Mouse (Mus musculus) neural tube, embryonic 14.5 days (tissue): ENCODE data around the gene Ogfod2. TPM values are rescaled to one million over a fixed set of nuclear protein-coding genes. Genes with fewer than 3 reads are reported as not detected.

ENCODE experiments used
- ATAC-seq: fragments of 200-750 bp; cut with Nextera tagmentation; 2 replicates; pipeline ENCODE4 v1.8.0; 2017; ENCODE audit warnings: low read depth, mild to moderate bottlenecking, moderate TSS enrichment, moderate library complexity
- H3K27ac ChIP-seq: fragments of 300-500 bp; sonication (generic); 2 replicates; pipeline ENCODE4 v1.5.1; 2014; ENCODE audit warnings: low read depth, mild to moderate bottlenecking, control low read depth, low read length, moderate library complexity, mixed read lengths
- H3K27me3 ChIP-seq: fragments of 300-500 bp; sonication (generic); 2 replicates; pipeline ENCODE4 v1.6.1; 2014; ENCODE audit warnings: low read length; ENCODE audit not compliant: control insufficient read depth, insufficient read depth
- H3K36me3 ChIP-seq: fragments of 300-500 bp; sonication (generic); 2 replicates; pipeline ENCODE4 v1.6.1; 2014; ENCODE audit warnings: low read length, mixed read lengths; ENCODE audit not compliant: control insufficient read depth, insufficient read depth
- H3K4me1 ChIP-seq: fragments of 300-500 bp; sonication (generic); 2 replicates; pipeline ENCODE4 v1.6.1; 2014; ENCODE audit warnings: low read length; ENCODE audit not compliant: control insufficient read depth, insufficient read depth
- H3K4me2 ChIP-seq: fragments of 300-500 bp; sonication (generic); 2 replicates; pipeline ENCODE4 v1.6.1; 2014; ENCODE audit warnings: mild to moderate bottlenecking, low read depth, low read length, control low read depth
- H3K4me3 ChIP-seq: fragments of 300-500 bp; sonication (generic); 2 replicates; pipeline ENCODE4 v1.5.1; 2014; ENCODE audit warnings: low read depth, low read length, control low read depth, mixed read lengths
- H3K9ac ChIP-seq: fragments of 300-500 bp; sonication (generic); replicated peaks from 2 replicates; pipeline ENCODE4 v1.6.1; 2014; ENCODE audit warnings: low read depth, mild to moderate bottlenecking, control low read depth, low read length, mixed read lengths
- H3K9me3 ChIP-seq: fragments of 300-500 bp; sonication (generic); 2 replicates; pipeline ENCODE4 v1.6.1; 2016; ENCODE audit warnings: low read length; ENCODE audit not compliant: control insufficient read depth
- WGBS: fragments of 180-500 bp; shearing (Covaris S2); extraction: QIAGEN DNeasy Blood & Tissue Kit; methylation state at CpG from one replicate; pipeline ENCODE4 v1.1.7; 2014; 5-methylcytosine and 5-hydroxymethylcytosine counted together
- polyA plus RNA-seq: library from polyadenylated mRNA; unstranded; fragments of >200 nt; fragmentation: Nextera tagmentation; extraction: Ambion mirVana; gene quantifications from 2 replicates; pipeline ENCODE4 v1.2.1, GENCODE M21; 2014

The Ogfod2 gene
- polyA plus RNA-seq, 1 experiment from 2014 or later: 25.0 TPM

DNA sequence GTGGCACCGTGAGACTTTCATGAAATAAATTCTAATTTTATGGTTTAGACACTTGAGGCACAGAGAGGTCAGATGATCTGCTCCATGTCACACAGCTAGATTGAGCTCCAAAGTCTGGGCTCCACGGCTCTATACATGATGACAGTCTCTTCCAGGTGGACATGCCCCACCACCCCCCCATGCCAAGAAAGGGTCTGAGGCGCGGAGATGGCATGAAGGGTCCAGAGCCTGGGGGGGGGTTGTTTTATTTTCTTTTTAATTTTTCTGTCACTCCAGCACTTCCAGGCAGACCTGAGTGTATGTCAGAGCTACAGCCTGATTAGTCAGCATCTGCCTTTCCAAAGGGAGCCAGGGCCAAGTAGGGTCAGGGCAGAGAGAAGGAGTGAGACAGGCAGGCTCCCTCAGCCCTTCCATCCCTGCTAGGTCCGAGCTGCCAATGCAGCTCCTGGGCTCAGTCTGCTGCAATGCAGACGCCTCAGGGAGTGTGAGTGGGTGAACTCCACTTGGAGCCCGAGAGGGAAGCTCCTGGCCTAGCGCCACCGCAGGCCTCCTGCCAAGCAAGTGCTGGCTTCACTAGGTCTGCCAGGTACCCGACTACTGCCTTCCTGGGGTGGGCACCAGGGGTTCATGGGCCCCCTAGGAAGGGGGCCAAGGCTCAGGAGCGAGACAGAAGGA is 18.8 kb upstream of the Ogfod2 start:
- Histone ChIP-seq H3K4me1 (no peaks in the 10 kb centered on the region), H3K4me2 (no peak overlapping the region), H3K9me3 (no peaks in the 10 kb centered on the region), H3K4me3 (no peak overlapping the region), H3K27ac (no peak overlapping the region), H3K36me3 (no peaks in the 10 kb centered on the region), H3K9ac (no peak overlapping the region), H3K27me3 (peaks cover 5% of the 10 kb centered on the region; the same call in 1 of the 2 replicates)
- 73% methylated on average over 11 of the region's 11 CpGs for WGBS
- ATAC-seq: no peak

DNA sequence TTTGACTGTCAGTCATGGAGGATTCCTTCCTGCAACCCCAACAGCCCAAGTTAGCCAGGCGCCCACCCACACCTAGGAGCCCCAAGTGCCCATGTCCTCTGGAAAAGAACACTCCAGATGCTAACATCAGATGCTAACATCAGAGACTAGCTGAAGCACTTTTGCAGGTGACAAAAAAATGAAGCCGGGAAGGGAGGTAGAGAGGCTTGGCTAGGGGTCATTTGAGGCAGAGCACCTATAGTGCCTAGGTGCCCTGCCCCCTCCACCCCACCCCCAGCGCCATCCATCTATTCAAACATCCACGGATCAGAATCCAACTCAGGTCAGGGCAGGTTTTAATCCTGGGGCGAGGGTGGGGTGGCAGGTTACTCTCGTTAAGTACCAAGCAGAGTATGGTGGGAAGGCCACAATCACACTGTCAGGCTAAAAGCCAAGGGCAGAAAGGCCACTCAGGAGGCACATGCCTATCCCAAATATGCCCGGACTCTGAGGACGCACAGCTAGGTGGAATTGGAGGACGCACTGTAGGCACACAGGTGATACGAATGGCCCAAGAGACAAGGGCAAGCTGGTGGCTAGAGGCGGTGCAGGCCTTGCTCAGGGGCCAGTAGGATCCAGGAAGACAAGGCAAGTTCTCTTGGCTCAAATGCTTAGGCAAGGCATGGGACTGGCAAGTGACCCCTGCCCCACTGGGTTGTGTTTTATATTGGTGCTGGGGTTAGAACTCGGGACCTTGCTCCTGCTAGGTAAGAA is 18.1 kb upstream of the Ogfod2 start:
- 91% methylated on average over 12 of the region's 12 CpGs for WGBS
- no peaks in the 10 kb centered on the region for H3K4me1 ChIP-seq
- ATAC-seq: no peak
- no peak overlapping the region for H3K4me3 ChIP-seq
- H3K9me3 ChIP-seq: no peaks in the 10 kb centered on the region
- H3K9ac ChIP-seq: 0 out of 2 replicates have a peak overlapping the region, but pooled peaks have one; percentile 11
- H3K27me3 ChIP-seq: peaks cover 5% of the 10 kb centered on the region; the same call in 1 of the 2 replicates
- H3K27ac ChIP-seq: no peak overlapping the region
- H3K4me2 ChIP-seq: 0 out of 2 replicates have a peak overlapping the region, but pooled peaks have one; percentile 64
- no peaks in the 10 kb centered on the region for H3K36me3 ChIP-seq

DNA sequence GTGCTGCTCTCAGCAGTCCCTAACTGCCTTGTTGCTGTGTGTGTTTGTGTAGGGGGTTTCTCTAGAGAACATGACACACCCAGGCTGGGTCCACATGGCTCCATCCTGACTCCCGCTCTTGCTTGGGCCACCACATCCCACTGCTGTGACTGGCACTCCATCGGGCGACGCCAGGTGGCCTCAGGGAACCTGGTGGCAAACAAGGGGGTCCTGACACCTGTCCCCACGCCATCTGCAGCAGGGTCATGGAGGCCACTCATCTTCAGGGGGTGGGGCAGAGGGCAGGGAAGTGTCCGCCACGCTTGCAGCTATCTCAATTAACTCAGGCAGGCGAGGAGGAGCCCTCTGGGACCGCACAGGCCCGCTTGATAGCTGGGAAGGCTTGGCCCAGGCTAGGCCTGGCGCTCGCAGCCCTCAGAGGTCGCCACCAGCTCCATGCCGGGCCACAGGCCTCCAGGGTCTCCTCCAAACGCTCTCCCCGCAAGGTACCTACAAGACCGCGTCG is 17.0 kb upstream of the Ogfod2 start:
- H3K4me1 ChIP-seq: no peaks in the 10 kb centered on the region
- H3K4me2 ChIP-seq: peak overlapping the region; percentile 64
- 10% methylated on average over 19 of the region's 19 CpGs for WGBS
- no peaks in the 10 kb centered on the region for H3K9me3 ChIP-seq
- H3K9ac ChIP-seq: peak overlapping the region; percentile 60
- peak; percentile 73 for ATAC-seq
- no peaks in the 10 kb centered on the region for H3K36me3 ChIP-seq
- H3K27ac ChIP-seq: no peak overlapping the region
- peak overlapping the region; percentile 47 for H3K4me3 ChIP-seq
- peaks cover 5% of the 10 kb centered on the region; the same call in 1 of the 2 replicates for H3K27me3 ChIP-seq

DNA sequence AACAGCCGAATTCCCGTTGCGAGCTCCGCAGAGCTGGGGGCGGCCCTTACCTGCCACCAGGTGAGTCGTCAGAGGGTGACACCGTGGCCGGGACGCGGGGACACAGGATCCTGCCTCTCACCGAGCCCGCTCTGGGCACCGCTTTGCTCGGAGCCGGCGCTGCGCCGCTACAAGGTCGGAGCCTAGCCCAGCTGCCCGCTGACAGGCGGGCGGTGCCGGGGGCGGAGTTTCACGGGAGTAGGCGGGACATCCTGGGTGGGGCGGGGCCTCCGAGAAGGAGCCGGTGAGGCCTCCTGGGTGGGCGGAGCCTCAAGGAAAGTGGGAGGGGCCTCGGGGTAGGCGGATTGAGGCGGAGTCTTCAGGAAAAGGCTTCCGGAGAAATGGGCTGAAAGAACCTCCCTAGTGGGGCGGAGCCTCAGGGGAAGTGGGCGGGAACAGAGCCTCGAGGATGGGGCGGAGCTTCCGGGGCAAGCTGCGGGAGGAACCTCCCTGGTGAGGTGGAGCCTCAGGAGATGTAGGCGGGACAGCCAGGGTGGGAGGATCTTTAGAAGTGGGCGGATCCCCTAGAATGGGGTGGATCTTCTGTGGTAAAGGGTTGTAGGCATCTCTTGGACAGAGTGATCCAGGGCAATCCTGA is 16.4 kb upstream of the Ogfod2 start, which contains the start of gene Abcb9:
Gene Abcb9, minus strand, starts transcription at position 203 of the 637 bp plus-strand sequence.
- peak; percentile 79 for ATAC-seq
- WGBS: under 1% methylated on average over 40 of the region's 42 CpGs

DNA sequence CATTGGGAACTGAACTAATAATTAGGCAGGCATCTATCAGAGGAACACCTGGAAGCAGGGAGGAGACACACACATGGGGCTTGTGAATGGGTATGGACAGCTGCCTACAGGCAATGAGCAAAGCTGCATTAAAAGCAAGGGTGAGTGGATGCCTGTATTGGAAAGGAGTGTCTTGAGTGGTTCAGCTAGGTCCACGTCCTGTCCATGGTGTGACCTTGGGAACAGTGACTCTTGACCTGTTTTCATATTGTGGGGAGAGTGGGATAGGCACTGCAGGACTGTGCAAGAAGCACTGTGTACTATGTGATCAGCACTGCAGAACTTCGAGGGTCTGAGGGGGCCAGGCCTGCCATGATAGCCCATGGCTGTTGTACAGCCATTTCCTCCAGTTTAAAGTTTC is 13.2 kb upstream of the Ogfod2 start:
- no peaks in the 10 kb centered on the region for H3K36me3 ChIP-seq
- H3K9ac ChIP-seq: no peak overlapping the region
- no peaks in the 10 kb centered on the region for H3K9me3 ChIP-seq
- WGBS: 87% methylated on average over 2 of the region's 2 CpGs
- no peak for ATAC-seq
- no peaks in the 10 kb centered on the region for H3K4me1 ChIP-seq
- H3K4me3 ChIP-seq: no peak overlapping the region
- no peak overlapping the region for H3K4me2 ChIP-seq
- H3K27me3 ChIP-seq: peaks cover 5% of the 10 kb centered on the region; the same call in 1 of the 2 replicates
- no peak overlapping the region for H3K27ac ChIP-seq

More for the DNA sequence above, 16.4 kb upstream of the Ogfod2 start, which contains the start of gene Abcb9:
- Histone ChIP-seq H3K4me1 (no peaks in the 10 kb centered on the region), H3K4me3 (peak within 1 kb of the TSS; percentile 47), H3K27me3 (peaks cover 5% of the 10 kb centered on the region; the same call in 1 of the 2 replicates), H3K27ac (no peak within 1 kb of the TSS), H3K9me3 (no peaks in the 10 kb centered on the region), H3K4me2 (peak within 1 kb of the TSS; percentile 64), H3K9ac (peak within 1 kb of the TSS; percentile 60), H3K36me3 (no peaks in the 10 kb centered on the region)

DNA sequence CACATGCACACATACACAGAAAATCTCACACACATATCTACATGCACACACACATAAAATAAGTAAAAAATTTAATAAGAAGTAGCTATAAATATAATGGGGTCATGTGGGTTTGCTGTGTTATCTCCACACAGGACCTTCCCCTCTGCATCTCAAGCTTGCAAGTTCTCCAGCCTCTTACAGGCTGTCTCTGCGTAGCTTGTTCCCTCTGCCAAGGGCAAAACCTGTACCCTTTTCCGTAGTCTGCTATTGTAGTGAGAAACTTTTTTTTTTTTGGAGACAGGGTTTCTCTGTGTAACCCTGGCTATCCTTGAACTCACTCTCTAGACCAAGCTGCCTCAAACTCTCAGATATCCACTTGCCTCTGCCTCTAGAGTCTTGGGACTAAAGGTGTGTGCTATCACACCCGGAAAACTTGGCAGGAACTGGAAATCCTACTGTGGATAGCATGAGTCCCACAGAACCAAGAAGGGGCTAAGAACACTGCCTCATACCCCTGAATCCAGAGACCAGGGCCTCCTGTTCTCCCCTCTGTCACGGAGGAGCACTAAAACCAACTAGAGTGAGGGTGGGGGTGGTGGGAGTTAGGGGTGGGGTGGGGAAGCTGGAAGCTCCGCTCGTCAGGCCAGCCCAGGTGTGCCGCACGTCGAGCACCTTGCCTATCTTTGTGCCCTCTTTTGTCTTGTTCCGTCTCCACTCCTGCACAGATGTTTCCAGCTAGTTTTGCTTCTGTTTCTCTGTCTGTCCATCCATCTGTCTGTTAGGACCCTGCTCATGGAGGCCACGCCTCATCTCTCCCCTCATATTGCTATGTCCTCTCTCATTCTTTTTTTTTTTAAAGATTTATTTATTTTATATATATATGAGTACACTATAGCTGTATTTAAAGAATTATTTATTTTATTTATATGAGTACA is 11.7 kb upstream of the Ogfod2 start:
- Histone ChIP-seq H3K9me3 (no peaks in the 10 kb centered on the region), H3K27me3 (0 out of 2 replicates have a peak, but pooled peaks cover 2% of the 10 kb centered on the region), H3K9ac (no peak overlapping the region), H3K27ac (no peak overlapping the region), H3K4me1 (no peaks in the 10 kb centered on the region), H3K4me3 (no peak overlapping the region), H3K4me2 (no peak overlapping the region), H3K36me3 (no peaks in the 10 kb centered on the region)
- no peak for ATAC-seq
- WGBS: 90% methylated on average over 11 of the region's 11 CpGs

DNA sequence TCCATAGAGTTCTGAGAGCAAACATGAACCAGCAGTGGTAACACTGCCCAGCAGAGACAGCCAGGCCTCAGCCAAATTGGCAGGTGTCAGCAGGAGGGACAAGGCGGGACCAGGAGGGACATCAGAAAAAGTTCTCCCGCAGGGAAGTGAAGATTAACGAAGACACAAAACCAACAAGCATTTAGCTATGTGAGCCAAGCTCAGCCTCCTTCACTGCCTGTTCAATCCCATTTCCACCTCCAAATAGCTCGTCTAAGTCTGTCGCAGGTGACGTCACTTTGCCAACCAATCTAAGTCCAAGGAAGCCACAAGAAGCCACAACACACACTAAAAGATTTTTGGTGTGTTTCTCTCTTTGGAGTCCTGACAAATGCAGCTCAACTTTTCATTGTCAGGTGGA is 9.8 kb upstream of the Ogfod2 start:
- H3K4me2 ChIP-seq: no peak overlapping the region
- H3K4me1 ChIP-seq: no peaks in the 10 kb centered on the region
- no peak for ATAC-seq
- 87% methylated on average over 6 of the region's 6 CpGs for WGBS
- H3K27ac ChIP-seq: no peak overlapping the region
- H3K9ac ChIP-seq: no peak overlapping the region
- H3K4me3 ChIP-seq: no peak overlapping the region
- no peaks in the 10 kb centered on the region for H3K9me3 ChIP-seq
- H3K36me3 ChIP-seq: no peaks in the 10 kb centered on the region
- H3K27me3 ChIP-seq: no peaks in the 10 kb centered on the region

DNA sequence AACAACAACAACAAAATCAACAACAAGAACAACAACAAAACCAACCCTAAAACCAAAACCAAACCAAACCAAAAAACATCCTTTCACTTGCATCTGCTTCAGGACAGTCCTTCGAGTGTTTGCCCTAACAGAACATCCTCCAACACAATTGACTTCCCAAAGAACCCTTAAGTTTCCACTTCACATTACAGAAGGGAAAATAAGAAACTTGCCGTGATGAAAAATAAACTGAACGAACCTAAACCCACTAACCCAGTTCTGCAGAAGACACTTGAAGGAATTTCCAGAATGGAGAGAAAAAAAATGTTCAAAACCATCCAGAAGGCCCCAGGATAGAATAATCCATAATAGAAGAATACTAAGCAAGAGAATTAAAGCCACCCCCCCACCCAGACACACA is 9.1 kb upstream of the Ogfod2 start:
- no peak overlapping the region for H3K9ac ChIP-seq
- no peak overlapping the region for H3K4me2 ChIP-seq
- H3K9me3 ChIP-seq: no peaks in the 10 kb centered on the region
- H3K4me3 ChIP-seq: no peak overlapping the region
- 89% methylated on average over 3 of the region's 3 CpGs for WGBS
- no peak for ATAC-seq
- no peaks in the 10 kb centered on the region for H3K4me1 ChIP-seq
- no peaks in the 10 kb centered on the region for H3K27me3 ChIP-seq
- H3K36me3 ChIP-seq: no peaks in the 10 kb centered on the region
- no peak overlapping the region for H3K27ac ChIP-seq
